Mouse (Mus musculus): ENCODE measurements around the gene Plek.
"Not testable (repeated sequence)": the region's sequence is repeated elsewhere in the genome, so short reads cannot be mapped to it uniquely, and the experiment has no call there.

Gene Plek

GRCm38 (mm10) chr11:17051545-17052475 lies at the start of gene Plek, which contains the start of gene Cnrip1:
TSS of gene Plek (minus strand) at chr11:17052381.
TSS of gene Cnrip1 (plus strand) at chr11:17051586.
- peak; percentile 88 for ATAC-seq (ENCODE audit: insufficient number of reproducible peaks, low FRiP score, low TSS enrichment)

- ATAC-seq (ENCODE audit: insufficient number of reproducible peaks, low FRiP score, low TSS enrichment), result no peak
Observed at GRCm38 (mm10) chr11:17086106-17086505, 33.9 kb upstream of the Plek start.

GRCm38 (mm10) chr11:17083866-17084265 lies 31.7 kb upstream of the Plek start:
- ATAC-seq (ENCODE audit: insufficient number of reproducible peaks, low FRiP score, low TSS enrichment), result peak; percentile 36; the same call in 1 of the 2 replicates

GRCm38 (mm10) chr11:17083455-17083854 lies 31.3 kb upstream of the Plek start:
- ATAC-seq (ENCODE audit: insufficient number of reproducible peaks, low FRiP score, low TSS enrichment), result no peak

- no peak for ATAC-seq (ENCODE audit: insufficient number of reproducible peaks, low FRiP score, low TSS enrichment)
Observed at GRCm38 (mm10) chr11:17082953-17083352, 30.8 kb upstream of the Plek start.

- ATAC-seq (ENCODE audit: insufficient number of reproducible peaks, low FRiP score, low TSS enrichment), result no peak
Observed at GRCm38 (mm10) chr11:17082086-17082485, 29.9 kb upstream of the Plek start.

- ATAC-seq (ENCODE audit: insufficient number of reproducible peaks, low FRiP score, low TSS enrichment), result no peak
Observed at GRCm38 (mm10) chr11:17075656-17076055, 23.5 kb upstream of the Plek start.

GRCm38 (mm10) chr11:17069360-17069759 lies 17.2 kb upstream of the Plek start:
- ATAC-seq (ENCODE audit: insufficient number of reproducible peaks, low FRiP score, low TSS enrichment), result not testable (repeated sequence)

- peak; percentile 82 for ATAC-seq (ENCODE audit: insufficient number of reproducible peaks, low FRiP score, low TSS enrichment)
Observed at GRCm38 (mm10) chr11:17052476-17053049, 382 bp upstream of the Plek start.

- no peak for ATAC-seq (ENCODE audit: insufficient number of reproducible peaks, low FRiP score, low TSS enrichment)
Observed at GRCm38 (mm10) chr11:17045806-17046205, 6.4 kb downstream of the Plek start.

GRCm38 (mm10) chr11:17023984-17024383 lies 28.2 kb downstream of the Plek start:
- ATAC-seq (ENCODE audit: insufficient number of reproducible peaks, low FRiP score, low TSS enrichment), result no peak

GRCm38 (mm10) chr11:17023206-17023605 lies 29.0 kb downstream of the Plek start:
- peak; percentile 42; the same call in 1 of the 2 replicates for ATAC-seq (ENCODE audit: insufficient number of reproducible peaks, low FRiP score, low TSS enrichment)

- no peak for ATAC-seq (ENCODE audit: insufficient number of reproducible peaks, low FRiP score, low TSS enrichment)
Observed at GRCm38 (mm10) chr11:17019328-17019727, 32.9 kb downstream of the Plek start.

GRCm38 (mm10) chr11:17012948-17013347 lies 39.2 kb downstream of the Plek start:
- ATAC-seq (ENCODE audit: insufficient number of reproducible peaks, low FRiP score, low TSS enrichment), result no peak

GRCm38 (mm10) chr11:17008498-17008941 lies 43.7 kb downstream of the Plek start:
- ATAC-seq (ENCODE audit: insufficient number of reproducible peaks, low FRiP score, low TSS enrichment), result no peak

- ATAC-seq (ENCODE audit: insufficient number of reproducible peaks, low FRiP score, low TSS enrichment), result no peak
Observed at GRCm38 (mm10) chr11:17007517-17008173, 44.5 kb downstream of the Plek start.

- ATAC-seq (ENCODE audit: insufficient number of reproducible peaks, low FRiP score, low TSS enrichment), result not testable (repeated sequence)
Observed at GRCm38 (mm10) chr11:17006526-17006925, 45.7 kb downstream of the Plek start.

GRCm38 (mm10) chr11:17004899-17005846 lies 47.0 kb downstream of the Plek start:
- ATAC-seq (ENCODE audit: insufficient number of reproducible peaks, low FRiP score, low TSS enrichment), result no peak

- no peak for ATAC-seq (ENCODE audit: insufficient number of reproducible peaks, low FRiP score, low TSS enrichment)
Observed at GRCm38 (mm10) chr11:17003757-17004156, 48.4 kb downstream of the Plek start.
